Mouse (Mus musculus) heart, postnatal 36 days (tissue): Measurements from ENCODE around the gene Gm45062. TPM values are rescaled to one million over a fixed set of nuclear protein-coding genes. Genes with fewer than 3 reads are reported as not detected.

Source experiments
- DNase-seq, 2 experiments: peaks; one replicate each; pipeline ENCODE4 v3.0.0; 2021 to 2022
- intact Hi-C: fragments of 180-260 bp; cut with DNase I; formaldehyde crosslinking; loops from one replicate; pipeline ENCODE4 v1.15.1; 2025
- total RNA-seq, 2 experiments: library from RNA; stranded (reverse); gene quantifications; 2 replicates each; pipeline ENCODE4 v1.2.3; 2021

Gm45062 gene
- total RNA-seq, 2 experiments from 2014 or later = not detected

GRCm38 (mm10) chr6:8644703-8645102 lies 385.5 kb downstream of the Gm45062 start:
- DNase-seq = no peak
- intact Hi-C loops = no loop called here

- no peak for DNase-seq
- intact Hi-C loops = no loop called here
These were observed 386.5 kb downstream of the Gm45062 start for GRCm38 (mm10) chr6:8645708-8646107.

Other genes starting within 250 kb of the Gm45062 start
- gene Col28a1, start 66.8 kb upstream of the Gm45062 start, total RNA-seq = under 1 TPM; 0.72 to 0.92 TPM
- 10 to 100 TPM; 18.8 to 21.9 TPM for gene Mios, start 50.2 kb upstream of the Gm45062 start, total RNA-seq
- 10 to 100 TPM; 19.5 to 20.4 TPM for gene Rpa3, start 277 bp upstream of the Gm45062 start, total RNA-seq
- gene Umad1, start 162 bp upstream of the Gm45062 start, total RNA-seq = 10 to 100 TPM; 10.2 to 14.4 TPM